Mouse (Mus musculus) MN1 (cell line): ENCODE measurements around the gene Tmem175.
"Not testable (repeated sequence)": the region's sequence is repeated elsewhere in the genome, so short reads cannot be mapped to it uniquely, and the experiment has no call there.

Experiments
- DNase-seq: peaks from one replicate; pipeline ENCODE4 v3.0.0-alpha.2; 2016; ENCODE audit warnings: low spot score

Tmem175 gene

DNA sequence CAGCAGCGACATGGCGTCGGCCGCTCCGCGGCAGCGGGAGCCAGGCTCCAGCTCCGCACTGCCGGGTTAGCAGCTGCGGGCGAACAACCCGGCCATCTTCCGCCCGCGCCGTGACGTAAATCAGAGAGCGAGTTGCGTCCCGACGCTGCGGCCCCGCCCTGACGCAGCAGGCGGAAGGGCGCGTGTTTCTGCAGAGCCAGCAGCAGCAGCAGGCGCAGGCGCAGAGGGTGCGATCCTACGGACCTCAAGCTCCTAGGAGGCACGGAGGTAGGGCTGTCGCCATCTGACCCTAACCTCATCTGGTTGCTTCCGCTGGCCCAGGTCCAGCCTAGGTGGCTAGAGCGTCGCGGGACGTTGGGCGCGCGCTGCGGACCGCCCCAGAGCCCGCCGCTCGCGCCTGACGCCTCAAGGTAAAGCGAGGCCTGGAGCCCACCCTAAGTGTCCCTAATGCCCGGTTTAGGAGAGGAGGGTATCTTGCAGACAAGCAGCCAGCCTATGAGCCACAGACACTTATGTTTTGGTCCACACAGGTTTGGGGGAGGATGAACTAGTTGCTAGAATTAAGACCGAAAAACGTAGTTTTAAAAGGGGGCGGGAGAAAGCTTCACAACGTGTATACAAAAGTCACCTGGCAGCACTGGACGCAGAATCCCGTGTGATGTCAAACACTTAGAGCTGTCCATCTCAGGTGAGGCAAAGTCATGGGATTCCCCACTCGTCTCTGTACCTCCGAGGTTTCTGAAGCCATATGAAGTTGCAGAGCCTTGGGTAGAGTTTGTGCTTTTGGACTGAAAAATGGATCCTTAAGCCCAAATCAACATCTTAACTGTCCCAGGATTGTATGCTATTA is at the start of gene Tmem175, which contains the start of gene Gak:
Gene Tmem175, plus strand, starts transcription at position 137 of the 850 bp plus-strand sequence.
Gene Gak, minus strand, starts transcription at position 122 of the 850 bp plus-strand sequence.
- peak; percentile 95 for DNase-seq

DNA sequence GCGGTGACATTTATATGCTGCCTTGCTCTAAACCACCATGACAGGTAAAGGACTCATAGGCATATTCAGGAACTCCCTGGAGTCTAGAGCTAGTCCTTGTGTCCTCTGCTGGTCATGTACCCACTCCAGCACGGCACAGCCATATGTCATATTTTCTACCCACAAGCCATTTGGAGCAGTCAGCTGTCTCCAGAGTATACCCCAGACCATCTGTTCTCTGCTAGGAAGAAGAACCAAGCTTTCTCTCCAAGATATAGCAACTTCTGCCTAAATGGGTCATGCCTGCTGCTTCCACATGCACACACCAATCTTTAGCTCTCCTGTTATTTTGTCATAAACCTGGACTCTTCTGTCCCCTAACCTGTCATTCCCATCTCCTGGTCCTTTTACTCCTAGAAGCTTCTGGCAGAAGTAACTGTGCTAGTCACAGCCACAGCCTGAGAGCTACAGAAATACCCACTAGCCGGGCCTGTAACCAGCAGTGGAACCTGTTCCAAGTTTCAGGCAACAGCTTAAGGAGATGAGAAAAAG is 48.1 kb upstream of the Tmem175 start:
- DNase-seq = no peak

DNA sequence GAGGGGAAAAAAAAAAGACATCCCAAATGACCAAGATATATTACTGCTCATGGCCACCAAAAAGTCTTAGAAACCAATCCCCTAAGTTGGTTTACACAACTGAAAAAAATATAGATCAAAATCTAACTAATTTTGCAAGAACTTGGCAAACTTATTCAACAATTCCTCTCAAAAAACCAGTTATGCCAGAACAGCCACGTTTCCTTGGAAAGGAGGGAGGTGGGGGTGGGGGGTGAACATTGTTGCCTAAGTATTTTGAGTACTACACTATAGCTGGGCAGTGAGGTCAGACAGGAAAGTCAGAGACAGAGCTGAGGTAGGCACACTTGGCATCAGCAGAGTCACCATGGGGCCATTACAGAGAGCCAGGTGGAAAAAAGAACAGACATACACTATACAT is 29.6 kb upstream of the Tmem175 start:
- no peak for DNase-seq

- DNase-seq = no peak
These were observed 27.0 kb upstream of the Tmem175 start for GRCm38 (mm10) chr5:108602537-108602936.

DNA sequence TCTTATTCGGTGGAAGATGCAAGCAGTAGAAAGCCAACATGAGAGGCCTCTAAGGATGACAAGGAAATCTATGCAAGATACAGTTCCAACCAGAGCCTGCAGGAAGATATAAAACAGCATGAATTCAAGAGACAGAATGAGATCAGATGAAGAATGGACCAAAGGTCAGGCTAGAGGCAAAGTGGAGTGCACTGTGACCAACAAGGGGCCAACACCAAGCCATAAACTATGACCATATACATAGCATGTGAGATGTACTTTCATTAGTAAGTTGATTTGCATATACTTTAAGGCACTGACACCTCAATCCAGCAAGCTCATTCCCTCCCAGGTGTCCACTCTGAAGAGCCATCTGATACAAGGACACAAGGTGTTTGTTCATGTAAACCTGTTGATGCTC is 19.1 kb upstream of the Tmem175 start:
- no peak for DNase-seq

GRCm38 (mm10) chr5:108621870-108622269 is 7.7 kb upstream of the Tmem175 start:
- no peak for DNase-seq

- no peak for DNase-seq
These were observed 3.4 kb upstream of the Tmem175 start for GRCm38 (mm10) chr5:108626050-108626660.

- DNase-seq = peak; percentile 17
These were observed 508 bp upstream of the Tmem175 start for GRCm38 (mm10) chr5:108628891-108629633.

DNA sequence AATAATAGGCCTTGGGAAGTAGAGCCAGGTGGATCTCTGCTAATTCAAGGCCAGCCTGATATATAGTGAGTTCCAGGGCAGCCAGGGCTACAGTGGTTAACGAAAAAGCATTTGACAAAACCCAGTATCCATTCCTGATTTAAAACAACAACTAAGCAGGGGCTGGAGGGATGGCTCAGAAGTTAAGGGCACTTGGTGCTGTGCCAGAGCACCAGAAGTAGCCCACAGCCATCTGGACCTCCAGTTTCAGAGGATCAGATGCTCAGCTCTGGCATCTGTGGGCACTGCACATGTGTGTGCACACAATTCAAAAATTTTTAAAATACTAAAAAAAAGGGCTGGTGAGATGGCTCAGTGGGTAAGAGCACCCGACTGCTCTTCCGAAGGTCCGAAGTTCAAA is 4.1 kb downstream of the Tmem175 start:
- DNase-seq = peak; percentile 61

DNA sequence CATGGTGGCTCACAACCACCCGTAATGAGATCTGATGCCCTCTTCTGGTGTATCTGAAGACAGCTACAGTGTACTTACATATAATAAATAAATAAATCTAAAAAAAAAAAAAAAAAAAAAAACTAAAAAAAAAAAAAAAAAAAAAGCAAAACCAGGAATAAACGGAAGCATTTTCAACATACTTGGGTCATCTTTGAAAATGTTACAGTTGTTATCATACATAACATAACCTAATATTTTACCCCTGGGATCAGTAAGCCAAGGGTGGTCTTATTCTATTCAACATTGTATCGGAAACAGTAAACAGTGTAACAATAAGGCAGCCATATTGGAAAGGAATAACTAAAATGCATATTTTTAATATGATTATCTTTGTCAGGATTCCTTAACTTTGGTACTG is 4.5 kb downstream of the Tmem175 start:
- DNase-seq = not testable (repeated sequence)

GRCm38 (mm10) chr5:108636172-108636571 is 6.6 kb downstream of the Tmem175 start:
- DNase-seq = no peak

DNA sequence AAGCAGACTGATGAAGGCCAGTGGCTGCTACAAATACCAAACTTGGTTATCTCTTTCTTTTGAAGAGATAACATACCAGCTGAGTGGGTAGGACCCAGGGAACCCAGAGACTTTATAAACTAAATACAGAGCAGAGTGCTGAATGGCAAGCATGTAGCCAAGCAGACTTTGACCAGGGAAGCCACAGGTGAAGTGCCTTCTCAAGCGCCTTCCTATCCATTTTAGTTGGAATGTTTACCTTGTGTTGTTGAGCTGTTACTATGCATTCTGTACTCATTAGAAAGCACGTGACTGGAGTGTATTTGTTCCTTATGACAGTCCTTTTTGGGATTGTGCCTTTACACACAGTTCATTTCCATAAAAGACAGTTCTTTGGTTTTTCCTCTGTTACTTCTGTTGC is 14.1 kb downstream of the Tmem175 start:
- DNase-seq = no peak

DNA sequence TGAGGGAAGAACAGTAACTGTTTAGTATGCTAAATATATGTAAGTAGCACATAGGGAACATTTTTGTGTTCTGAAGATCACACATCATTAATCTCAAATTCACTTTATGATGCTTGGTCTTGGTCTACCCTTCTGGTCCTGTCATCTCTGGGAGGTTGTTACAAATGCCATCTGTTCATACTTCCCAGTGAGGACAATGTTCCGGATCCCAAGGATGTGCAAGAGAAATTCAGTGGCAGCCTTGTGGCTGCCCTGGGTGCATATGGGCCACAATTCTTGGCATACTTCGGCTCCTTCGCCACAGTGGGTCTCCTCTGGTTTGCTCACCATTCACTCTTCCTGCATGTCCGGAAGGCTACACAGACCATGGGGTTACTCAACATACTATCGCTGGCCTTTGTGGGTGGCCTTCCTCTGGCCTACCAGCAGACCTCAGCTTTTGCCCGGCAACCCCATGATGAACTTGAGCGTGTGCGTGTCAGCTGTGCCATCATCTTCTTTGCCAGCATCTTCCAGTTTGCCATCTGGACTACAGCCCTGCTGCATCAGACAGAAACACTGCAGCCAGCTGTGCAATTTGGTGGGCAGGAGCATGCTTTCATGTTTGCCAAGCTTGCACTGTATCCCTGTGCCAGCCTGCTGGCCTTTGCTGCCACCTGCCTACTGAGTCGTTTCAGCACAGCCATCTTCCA is 16.2 kb downstream of the Tmem175 start:
- DNase-seq = no peak

GRCm38 (mm10) chr5:108646343-108646660 is 16.7 kb downstream of the Tmem175 start:
- no peak for DNase-seq

- DNase-seq = no peak
These were observed 17.7 kb downstream of the Tmem175 start for GRCm38 (mm10) chr5:108647311-108647710.

DNA sequence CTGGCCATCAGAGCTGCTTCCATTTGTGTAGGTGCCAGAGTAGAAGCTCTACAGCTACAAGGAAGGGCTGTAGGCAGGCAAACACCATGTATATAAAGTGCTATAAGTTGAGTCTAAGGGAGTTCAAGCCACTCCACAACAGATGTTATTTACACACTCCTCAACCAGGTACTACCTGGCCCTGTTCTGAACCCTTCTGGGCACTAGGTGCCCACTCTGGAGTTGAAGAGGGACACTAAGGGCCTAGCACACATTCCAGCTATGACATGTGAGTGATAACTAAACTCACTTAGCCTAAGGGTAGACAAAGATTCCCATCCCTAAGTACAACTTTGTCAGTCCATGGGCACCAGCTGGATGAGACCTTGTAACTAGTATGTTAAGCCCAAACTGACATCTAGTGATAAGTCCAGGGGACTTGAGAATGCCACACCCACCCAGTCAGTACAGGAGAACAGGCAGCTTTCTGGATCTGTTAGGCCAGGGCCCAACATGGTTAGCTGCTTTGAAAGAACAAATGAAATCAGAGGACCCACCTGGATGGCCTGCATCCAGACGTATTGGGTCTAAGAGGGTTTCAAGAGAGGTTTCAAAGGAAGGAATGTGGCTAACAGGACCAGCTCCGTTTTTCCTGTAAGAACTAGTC is 18.4 kb downstream of the Tmem175 start:
- no peak for DNase-seq

DNA sequence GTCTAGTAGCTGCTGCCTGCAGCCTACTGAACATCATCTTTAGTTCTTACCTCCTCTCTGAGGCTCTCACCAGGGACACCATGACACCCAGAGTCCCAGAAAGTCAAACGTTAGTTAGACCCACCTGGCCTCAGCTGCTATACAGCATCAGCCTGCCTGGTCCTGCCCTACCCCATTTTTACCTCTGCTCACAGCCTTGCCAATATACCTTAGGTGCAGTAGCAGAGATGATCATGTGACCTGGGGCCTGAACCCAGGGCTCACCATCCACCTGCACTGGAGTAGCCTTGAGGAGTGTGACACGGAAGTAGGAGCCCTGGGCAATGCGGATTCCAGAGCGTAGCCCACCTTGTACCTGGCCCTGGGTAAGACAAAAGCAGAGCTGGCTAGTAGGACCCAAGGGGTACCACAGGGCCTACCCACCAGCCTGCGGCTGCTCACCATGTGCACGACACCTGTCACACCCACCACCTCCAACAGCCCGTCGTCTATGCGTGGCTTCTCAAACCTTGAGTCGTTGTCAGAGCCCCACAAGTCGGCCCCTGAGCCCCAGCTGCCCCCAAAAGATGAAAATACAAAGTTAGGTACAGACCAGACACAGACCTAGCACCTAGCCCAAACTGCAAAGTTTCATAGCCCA is 19.5 kb downstream of the Tmem175 start:
- no peak for DNase-seq

- DNase-seq = no peak
These were observed 20.8 kb downstream of the Tmem175 start for GRCm38 (mm10) chr5:108650341-108650740.

GRCm38 (mm10) chr5:108651136-108651720 is 21.7 kb downstream of the Tmem175 start:
- no peak for DNase-seq

GRCm38 (mm10) chr5:108651823-108652222 is 22.3 kb downstream of the Tmem175 start:
- peak; percentile 75 for DNase-seq

DNA sequence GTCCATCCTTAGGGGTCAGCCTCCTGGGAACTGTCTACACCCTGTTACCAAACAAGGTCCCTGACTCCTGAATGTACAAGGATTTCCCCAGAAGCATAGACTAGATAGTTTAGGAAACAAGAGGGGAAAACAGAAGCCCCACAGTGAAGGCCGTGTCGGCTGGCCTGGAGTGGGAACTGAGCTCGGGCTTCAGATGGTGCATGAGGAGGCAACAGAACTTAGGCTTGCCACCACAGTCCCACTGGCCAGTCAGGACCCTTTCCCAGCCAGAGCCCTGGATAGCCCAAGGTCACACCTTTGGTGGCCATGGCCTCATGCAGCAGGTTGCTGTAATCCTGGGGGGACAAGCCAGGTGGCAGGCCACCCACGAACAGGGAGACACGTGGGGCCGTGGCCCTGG is 23.8 kb downstream of the Tmem175 start:
- DNase-seq = no peak
